Mouse (Mus musculus) ES-E14 (cell line): ENCODE data around the gene Mcts2.

Experiments
- CHD2 ChIP-seq: IDR thresholded peaks from 2 replicates; pipeline ENCODE4 v1.6.1; 2014; ENCODE audit warnings: mild to moderate bottlenecking, low read depth, low read length, inconsistent platforms
- HCFC1 ChIP-seq: IDR thresholded peaks from 2 replicates; pipeline ENCODE4 v1.6.1; 2012; ENCODE audit warnings: low read length, inconsistent platforms, borderline replicate concordance; ENCODE audit not compliant: insufficient read depth
- MAFK ChIP-seq: IDR thresholded peaks from 2 replicates; pipeline ENCODE4 v1.6.1; 2014; ENCODE audit warnings: mild to moderate bottlenecking, low read depth, low read length, inconsistent platforms; ENCODE audit not compliant: insufficient read depth
- ZC3H11A ChIP-seq: IDR thresholded peaks from 2 replicates; pipeline ENCODE4 v1.6.1; 2012; ENCODE audit warnings: low read depth, mild to moderate bottlenecking, inconsistent platforms, low read length, borderline replicate concordance
- ZNF384 ChIP-seq: IDR thresholded peaks from 2 replicates; pipeline ENCODE4 v1.6.1; 2012; ENCODE audit warnings: low read depth, low read length, inconsistent platforms

GRCm38 (mm10) chr2:152679701-152680355 lies 7.0 kb upstream of the Mcts2 start:
- TF ChIP-seq MAFK: no peak
- no peak for TF ChIP-seq CHD2
- no peak for TF ChIP-seq ZC3H11A
- TF ChIP-seq ZNF384: no peak
- TF ChIP-seq HCFC1: no peak
